Mouse (Mus musculus) intestine, postnatal 0 days (tissue): ENCODE measurements around the gene Gm884. TPM values are rescaled to one million over a fixed set of nuclear protein-coding genes. Genes with fewer than 3 reads are reported as not detected.

Experiments used
- ATAC-seq: fragments of 200-750 bp; cut with Nextera tagmentation; 2 replicates; pipeline ENCODE4 v1.8.0; 2017; ENCODE audit warnings: mild to moderate bottlenecking, moderate TSS enrichment, moderate library complexity
- H3K27ac ChIP-seq: fragments of 300-500 bp; sonication (generic); 2 replicates; pipeline ENCODE4 v1.5.1; 2014; ENCODE audit warnings: mild to moderate bottlenecking, low read depth, low read length, moderate library complexity
- H3K27me3 ChIP-seq: fragments of 300-500 bp; sonication (generic); replicated peaks from 2 replicates; pipeline ENCODE4 v1.6.1; 2014; ENCODE audit warnings: low read length, mixed read lengths; ENCODE audit not compliant: control insufficient read depth, insufficient read depth
- H3K36me3 ChIP-seq: fragments of 300-500 bp; sonication (generic); 2 replicates; pipeline ENCODE4 v1.6.1; 2014; ENCODE audit warnings: mild to moderate bottlenecking, moderate library complexity; ENCODE audit not compliant: control insufficient read depth, insufficient read depth
- H3K4me1 ChIP-seq: fragments of 300-500 bp; sonication (generic); replicated peaks from 2 replicates; pipeline ENCODE4 v1.6.1; 2014; ENCODE audit warnings: antibody characterized with exemption, low read length, mixed read lengths; ENCODE audit not compliant: control insufficient read depth, insufficient read depth
- H3K4me2 ChIP-seq: fragments of 300-500 bp; sonication (generic); replicated peaks from 2 replicates; pipeline ENCODE4 v1.6.1; 2014; ENCODE audit warnings: low read depth, mild to moderate bottlenecking, moderate library complexity
- H3K4me3 ChIP-seq: fragments of 300-500 bp; sonication (generic); 2 replicates; pipeline ENCODE4 v1.5.1; 2014; ENCODE audit warnings: low read depth, low read length
- H3K9ac ChIP-seq: fragments of 300-500 bp; sonication (generic); 2 replicates; pipeline ENCODE4 v1.6.1; 2014; ENCODE audit warnings: mild to moderate bottlenecking, low read depth, low read length
- H3K9me3 ChIP-seq: fragments of 300-500 bp; sonication (generic); 2 replicates; pipeline ENCODE4 v1.6.1; 2016; ENCODE audit warnings: mixed run types; ENCODE audit not compliant: control insufficient read depth
- CTCF ChIP-seq: sonication (generic); IDR thresholded peaks from 2 replicates; pipeline ENCODE4 v1.5.1; 2016; ENCODE audit warnings: low read depth, mild to moderate bottlenecking, control low read depth, antibody characterized with exemption, moderate library complexity
- WGBS: fragments of 180-500 bp; shearing (Covaris S2); extraction: QIAGEN DNeasy Blood & Tissue Kit; methylation state at CpG from one replicate; pipeline ENCODE4 v1.1.7; 2014; 5-methylcytosine and 5-hydroxymethylcytosine counted together
- polyA plus RNA-seq: library from polyadenylated mRNA; unstranded; fragments of >200 nt; fragmentation: Nextera tagmentation; extraction: Ambion mirVana; gene quantifications from 2 replicates; pipeline ENCODE4 v1.2.1, GENCODE M21; 2015

The Gm884 gene
- polyA plus RNA-seq, 1 experiment from 2014 or later: not detected

- H3K27me3 ChIP-seq: peaks cover 40% of the 10 kb centered on the region
- no peak for TF ChIP-seq CTCF
- H3K9ac ChIP-seq: no peak within 1 kb of the TSS
- H3K27ac ChIP-seq: no peak within 1 kb of the TSS
- 0 out of 2 replicates have a peak, but pooled peaks cover 3% of the 10 kb centered on the region for H3K4me1 ChIP-seq
- no peaks in the 10 kb centered on the region for H3K9me3 ChIP-seq
- ATAC-seq: no peak
- under 1% methylated on average over 71 of the region's 71 CpGs for WGBS
- peak within 1 kb of the TSS; percentile 66 for H3K4me2 ChIP-seq
- H3K4me3 ChIP-seq: peak within 1 kb of the TSS; percentile 39
- no peaks in the 10 kb centered on the region for H3K36me3 ChIP-seq
Measured at GRCm38 (mm10) chr11:103649301-103649982, 28.5 kb upstream of the Gm884 start, which contains the start of gene Rprml. Gene Rprml, plus strand, starts transcription at chr11:103649570.

GRCm38 (mm10) chr11:103648656-103649055 lies 27.7 kb upstream of the Gm884 start:
- Histone ChIP-seq H3K4me3 (no peak overlapping the region), H3K27me3 (peaks cover 40% of the 10 kb centered on the region), H3K27ac (no peak overlapping the region), H3K4me2 (no peak overlapping the region), H3K9me3 (no peaks in the 10 kb centered on the region), H3K36me3 (no peaks in the 10 kb centered on the region), H3K9ac (no peak overlapping the region), H3K4me1 (0 out of 2 replicates have a peak, but pooled peaks cover 3% of the 10 kb centered on the region)
- TF ChIP-seq CTCF: no peak
- WGBS: 32% methylated on average over 7 of the region's 7 CpGs
- ATAC-seq: no peak

GRCm38 (mm10) chr11:103647921-103648620 lies 27.1 kb upstream of the Gm884 start:
- 14% methylated on average over 11 of the region's 11 CpGs for WGBS
- no peak for TF ChIP-seq CTCF
- Histone ChIP-seq H3K9ac (no peak overlapping the region), H3K27me3 (peaks cover 40% of the 10 kb centered on the region), H3K9me3 (no peaks in the 10 kb centered on the region), H3K4me2 (no peak overlapping the region), H3K27ac (no peak overlapping the region), H3K36me3 (no peaks in the 10 kb centered on the region), H3K4me1 (0 out of 2 replicates have a peak, but pooled peaks cover 1% of the 10 kb centered on the region), H3K4me3 (no peak overlapping the region)
- ATAC-seq: no peak

GRCm38 (mm10) chr11:103646301-103646700 lies 25.4 kb upstream of the Gm884 start:
- no peak for ATAC-seq
- H3K9me3 ChIP-seq: no peaks in the 10 kb centered on the region
- no peaks in the 10 kb centered on the region for H3K36me3 ChIP-seq
- TF ChIP-seq CTCF: no peak
- no peak overlapping the region for H3K27ac ChIP-seq
- no peaks in the 10 kb centered on the region for H3K4me1 ChIP-seq
- H3K9ac ChIP-seq: no peak overlapping the region
- H3K4me2 ChIP-seq: no peak overlapping the region
- H3K4me3 ChIP-seq: no peak overlapping the region
- peaks cover 34% of the 10 kb centered on the region for H3K27me3 ChIP-seq
- 81% methylated on average over 6 of the region's 6 CpGs for WGBS

GRCm38 (mm10) chr11:103645731-103646130 lies 24.8 kb upstream of the Gm884 start:
- no peak overlapping the region for H3K9ac ChIP-seq
- 50% methylated on average over 8 of the region's 8 CpGs for WGBS
- ATAC-seq: no peak
- H3K27me3 ChIP-seq: peaks cover 28% of the 10 kb centered on the region
- no peak for TF ChIP-seq CTCF
- H3K27ac ChIP-seq: no peak overlapping the region
- H3K9me3 ChIP-seq: no peaks in the 10 kb centered on the region
- no peak overlapping the region for H3K4me3 ChIP-seq
- no peaks in the 10 kb centered on the region for H3K36me3 ChIP-seq
- no peak overlapping the region for H3K4me2 ChIP-seq
- no peaks in the 10 kb centered on the region for H3K4me1 ChIP-seq

GRCm38 (mm10) chr11:103643211-103643610 lies 22.3 kb upstream of the Gm884 start:
- no peak for TF ChIP-seq CTCF
- no peak overlapping the region for H3K27ac ChIP-seq
- H3K4me1 ChIP-seq: no peaks in the 10 kb centered on the region
- 65% methylated on average over 9 of the region's 9 CpGs for WGBS
- no peaks in the 10 kb centered on the region for H3K9me3 ChIP-seq
- H3K9ac ChIP-seq: no peak overlapping the region
- H3K4me3 ChIP-seq: no peak overlapping the region
- no peak for ATAC-seq
- no peaks in the 10 kb centered on the region for H3K36me3 ChIP-seq
- peaks cover 20% of the 10 kb centered on the region for H3K27me3 ChIP-seq
- no peak overlapping the region for H3K4me2 ChIP-seq
